Mouse (Mus musculus): Measurements from ENCODE around the gene Uxt.

The Uxt gene

DNA sequence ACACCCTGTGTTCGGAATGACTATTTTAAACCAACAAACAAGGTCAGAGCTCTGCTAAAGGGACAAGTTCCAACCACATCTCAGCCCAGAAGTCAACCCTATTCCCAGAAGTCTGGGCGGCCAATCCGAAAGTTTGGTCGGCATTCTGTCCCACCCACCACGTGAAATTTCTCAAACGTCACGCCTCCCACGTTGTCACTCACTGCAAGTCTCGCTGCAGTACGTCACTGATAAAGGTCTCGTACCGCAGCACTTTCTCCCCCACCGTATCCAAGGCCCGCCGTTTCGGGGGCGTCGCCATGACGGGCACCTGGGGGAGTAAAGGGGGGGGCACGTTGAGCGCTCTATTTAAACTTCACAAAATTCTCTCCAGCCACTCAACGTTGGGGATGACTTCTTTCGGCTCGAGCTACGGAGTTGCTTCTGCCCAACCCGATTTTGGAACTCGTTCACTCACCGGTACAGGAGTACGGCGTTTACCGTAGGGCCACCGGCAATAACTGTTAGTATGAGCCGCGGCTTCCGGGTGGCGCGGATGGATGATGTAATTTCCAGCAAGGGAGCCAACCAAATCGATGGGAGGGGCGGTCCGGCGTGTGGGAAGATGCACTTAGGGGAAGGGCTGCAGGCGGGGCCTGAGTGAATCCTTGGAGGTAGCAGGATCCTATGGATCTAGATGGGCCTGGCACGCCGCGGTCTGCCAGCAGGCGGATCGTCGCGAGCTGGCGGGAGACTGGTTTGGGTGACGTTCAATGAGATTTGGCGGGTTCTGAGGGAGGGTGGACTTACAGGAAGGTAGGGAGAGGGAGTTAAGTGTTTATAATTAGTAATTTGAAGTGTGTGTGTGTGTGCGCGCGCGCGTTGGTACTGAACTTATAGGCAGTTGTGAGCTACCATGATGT lies at the start of gene Uxt:
Uxt (minus strand) TSS at position 541 of the 902 bp plus-strand sequence.
- DNase-seq (ENCODE audit: low spot score in 2 of 2): peak; percentile 60 to 76

DNA sequence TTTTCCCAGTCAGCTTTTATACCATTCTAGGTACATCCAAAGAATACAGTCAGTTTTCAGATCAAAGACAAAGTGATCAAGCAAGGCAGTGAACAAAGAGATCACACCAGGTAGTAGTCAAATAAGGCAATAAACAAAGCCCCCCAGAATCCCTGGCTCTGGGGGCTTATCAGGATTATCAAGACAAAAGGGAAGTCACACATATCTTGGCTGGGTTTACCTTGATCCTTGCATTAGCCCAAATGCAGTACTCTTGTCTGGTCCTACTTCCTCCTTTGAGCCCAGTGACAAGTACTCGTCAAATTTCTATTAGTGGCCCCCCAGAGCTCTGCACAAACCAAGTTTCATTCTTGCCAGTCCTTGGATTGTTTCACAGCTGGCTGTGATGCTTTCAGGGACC lies 19.1 kb upstream of the Uxt start:
- DNase-seq (ENCODE audit: low spot score in 2 of 2): no peak

DNA sequence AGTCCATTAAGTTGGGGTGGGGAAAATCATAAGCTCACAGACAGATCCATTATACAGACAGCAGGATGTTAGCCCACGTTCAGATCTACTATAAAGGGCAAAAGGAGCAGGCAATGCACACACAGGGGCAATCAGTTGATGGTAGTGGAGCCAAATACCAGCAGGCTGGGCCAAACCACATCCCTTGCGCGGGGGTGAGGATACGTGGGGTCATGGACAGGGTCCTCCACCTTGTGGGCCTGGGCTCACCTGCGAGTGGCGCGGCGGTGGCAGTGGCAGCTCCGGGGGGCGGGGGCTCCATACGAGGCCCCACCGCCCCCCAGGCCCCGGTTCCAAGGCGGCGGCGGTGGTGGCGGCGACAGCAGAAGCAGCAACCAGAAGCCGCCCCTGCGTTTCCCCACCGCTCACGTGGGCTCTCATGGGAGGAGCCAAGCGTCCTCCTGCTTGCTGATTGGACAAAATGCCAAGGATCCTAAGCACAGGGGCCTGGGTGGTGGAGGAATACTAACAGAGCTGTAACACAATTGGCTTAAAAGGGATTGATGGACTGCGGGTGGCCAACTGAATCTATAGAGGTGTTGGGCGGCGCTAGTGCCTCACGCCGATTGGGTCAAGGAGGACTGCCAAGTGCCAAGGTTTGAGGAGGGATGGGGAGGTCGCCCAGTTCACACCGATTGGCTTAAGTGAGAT lies 11.5 kb downstream of the Uxt start, which contains the start of gene Elk1:
Elk1 (minus strand) TSS at position 418 of the 690 bp plus-strand sequence.
- DNase-seq (ENCODE audit: low spot score in 2 of 2): peak; percentile 54 to 70

DNA sequence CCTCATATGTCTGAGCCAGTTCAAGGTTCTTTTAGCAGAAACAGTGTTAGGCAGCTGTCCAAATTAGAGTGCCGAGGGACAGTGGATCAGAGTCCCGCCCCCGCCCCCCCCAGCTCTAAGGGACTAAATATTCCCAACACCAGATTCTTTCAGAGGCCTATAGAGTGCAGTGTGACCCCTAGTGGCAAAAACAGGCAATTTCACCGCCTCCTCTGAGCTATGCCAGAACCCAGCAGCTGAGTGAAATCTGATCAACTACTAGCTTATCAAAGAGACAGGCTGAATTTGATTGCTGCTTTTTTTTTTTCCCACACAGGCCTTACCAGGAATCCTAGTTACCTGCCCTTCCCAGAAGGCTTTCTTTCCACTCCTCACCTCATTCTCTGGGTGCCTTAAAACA lies 15.8 kb downstream of the Uxt start:
- DNase-seq (ENCODE audit: low spot score in 2 of 2): peak; percentile 11 to 18

DNA sequence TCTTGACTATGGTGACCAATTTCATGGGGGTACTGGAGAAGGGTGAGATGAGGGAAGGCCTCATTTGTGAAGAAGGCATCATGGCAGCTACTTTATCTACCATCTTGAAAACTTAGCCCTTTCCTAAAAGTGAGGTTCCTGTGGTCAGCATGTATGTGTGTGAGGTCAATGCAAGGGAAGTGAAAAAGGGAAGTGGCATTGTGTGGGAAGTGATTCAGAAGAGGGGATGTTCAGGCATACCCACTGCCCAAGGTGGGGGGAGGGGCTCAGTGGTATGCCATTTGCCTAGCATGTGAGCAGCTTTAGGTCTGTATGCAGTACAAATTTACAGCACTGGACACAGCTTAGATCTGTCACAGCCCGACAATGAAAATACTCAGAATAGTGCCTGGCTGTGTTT lies 29.9 kb downstream of the Uxt start:
- peak in 1 of 2 experiments; percentile 29 for DNase-seq (ENCODE audit: low spot score in 2 of 2)

DNA sequence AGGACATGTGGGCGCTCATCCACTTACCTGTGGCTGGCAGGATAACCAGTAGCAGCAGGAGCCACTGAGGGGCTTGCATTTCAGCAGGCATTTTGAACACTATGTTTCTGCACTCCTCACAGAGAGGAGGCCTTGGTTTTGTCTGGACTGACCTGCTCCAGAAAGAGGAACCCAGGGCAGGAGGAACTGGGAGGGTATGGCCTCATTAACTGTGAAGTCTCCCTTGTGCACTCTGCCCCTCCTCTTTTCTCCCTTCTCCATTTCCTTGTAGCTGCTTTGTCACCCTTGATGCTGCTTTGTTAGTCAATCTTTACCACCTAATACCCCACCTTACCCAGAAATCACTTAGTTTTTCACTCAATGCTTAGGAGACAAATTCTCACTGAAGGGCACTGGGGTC lies 30.5 kb downstream of the Uxt start, which contains the start of gene Cfp:
Cfp (minus strand) TSS at position 192 of the 400 bp plus-strand sequence.
- no peak for DNase-seq (ENCODE audit: low spot score in 2 of 2)

DNA sequence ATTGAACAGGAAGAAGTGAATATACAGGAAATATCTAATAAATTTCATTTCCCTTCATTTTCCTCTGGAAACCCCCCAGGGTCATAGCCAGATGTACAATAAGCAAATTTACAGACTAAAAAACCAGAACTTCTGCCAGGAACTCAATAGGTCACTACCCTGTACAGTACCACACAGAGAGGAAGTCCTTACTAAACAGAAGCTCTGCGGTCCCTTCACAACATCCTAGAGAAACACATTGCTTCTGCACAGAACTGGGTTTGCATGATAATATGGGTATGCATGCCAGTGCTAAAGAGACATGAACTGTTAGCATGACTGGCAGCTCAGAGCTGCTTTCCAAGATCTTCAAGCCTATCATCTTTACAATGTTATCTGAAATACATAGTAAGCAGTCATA lies 32.0 kb downstream of the Uxt start:
- no peak for DNase-seq (ENCODE audit: low spot score in 2 of 2)

DNA sequence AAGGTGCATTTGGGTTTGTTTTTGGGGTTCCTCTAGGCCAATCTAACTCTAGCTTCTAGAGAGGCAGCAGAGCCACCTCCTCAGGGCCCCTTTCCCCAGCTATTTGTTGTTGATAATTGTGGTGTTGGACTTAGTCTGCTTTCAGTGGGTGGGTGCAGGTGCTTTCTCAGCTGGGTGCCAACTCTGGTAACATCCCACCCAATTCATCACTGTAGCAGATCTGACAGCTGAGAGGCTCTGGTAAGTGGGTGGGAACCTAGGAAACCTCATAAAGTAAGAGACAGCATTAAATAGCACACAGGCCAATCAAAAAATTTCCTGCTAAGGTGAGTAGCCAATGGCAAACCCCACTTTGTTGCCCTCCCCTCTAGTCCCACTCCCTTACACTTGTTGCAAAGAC lies 36.8 kb downstream of the Uxt start:
- no peak for DNase-seq (ENCODE audit: low spot score in 2 of 2)

DNA sequence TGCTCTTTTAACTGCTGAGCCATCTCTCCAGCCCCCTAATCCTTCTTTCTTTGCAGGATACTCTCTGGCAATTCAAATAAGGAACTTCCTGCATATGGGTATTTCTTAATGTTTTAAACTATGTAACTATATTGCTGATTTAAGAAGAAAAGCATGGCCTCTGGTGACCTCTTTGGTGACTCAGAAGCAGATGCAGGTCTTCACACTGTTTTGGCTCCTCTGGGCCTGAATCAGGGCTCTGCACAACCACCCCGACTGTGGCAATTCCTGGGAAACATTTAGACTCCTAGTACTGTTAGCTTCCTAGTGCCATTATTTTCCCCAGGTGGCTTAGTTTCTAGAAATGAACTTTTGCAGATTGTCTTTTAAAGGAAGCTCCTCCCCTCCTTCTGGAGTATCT lies 38.3 kb downstream of the Uxt start:
- DNase-seq (ENCODE audit: low spot score in 2 of 2): no peak

DNA sequence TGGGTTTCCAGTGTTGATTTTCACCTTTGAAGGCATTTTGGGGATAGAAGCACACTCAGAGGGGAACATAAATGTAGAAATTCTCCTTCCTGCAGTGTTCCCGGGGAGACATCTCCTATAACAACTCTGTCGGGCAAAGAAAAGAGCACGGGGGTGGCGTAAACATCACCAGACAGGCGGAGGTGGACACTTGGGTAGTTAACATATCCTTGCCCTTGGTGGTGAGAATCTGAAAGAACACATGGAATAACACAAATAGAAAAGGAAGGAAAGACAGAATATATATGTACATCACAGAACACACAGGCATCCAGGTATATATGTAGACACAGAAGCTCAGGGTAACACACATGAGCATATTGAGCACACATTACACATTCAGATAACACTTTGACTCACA lies 40.5 kb downstream of the Uxt start:
- no peak for DNase-seq (ENCODE audit: low spot score in 2 of 2)

DNA sequence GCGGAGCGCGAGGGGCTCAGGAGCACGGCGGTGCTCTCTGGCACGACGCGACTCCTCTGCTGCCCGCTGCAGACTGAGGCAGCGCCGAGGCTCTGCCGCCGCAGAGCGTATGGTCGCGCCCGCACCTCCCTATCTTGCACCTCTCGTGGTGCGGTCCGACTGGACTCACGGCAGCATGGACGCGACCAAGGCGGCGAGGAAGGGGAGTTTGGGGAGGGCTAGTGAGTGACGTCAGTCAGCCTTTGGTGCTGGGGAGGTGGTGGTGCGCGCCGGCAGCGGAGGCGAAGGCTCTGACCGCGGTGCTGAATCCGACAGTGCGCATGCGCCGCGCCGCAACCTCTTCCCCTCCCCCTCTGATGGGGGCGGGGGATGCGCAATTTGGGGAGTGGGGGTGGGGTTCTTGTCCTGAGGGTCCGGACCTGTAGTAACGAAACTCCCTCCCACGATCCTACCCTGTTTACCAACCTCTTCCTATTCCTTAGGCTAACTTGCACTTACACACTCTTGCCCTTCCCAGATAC lies 40.9 kb downstream of the Uxt start, which contains the start of gene Syn1:
Syn1 (minus strand) TSS at position 161 of the 521 bp plus-strand sequence.
- peak; percentile 28 to 47 for DNase-seq (ENCODE audit: low spot score in 2 of 2)

DNA sequence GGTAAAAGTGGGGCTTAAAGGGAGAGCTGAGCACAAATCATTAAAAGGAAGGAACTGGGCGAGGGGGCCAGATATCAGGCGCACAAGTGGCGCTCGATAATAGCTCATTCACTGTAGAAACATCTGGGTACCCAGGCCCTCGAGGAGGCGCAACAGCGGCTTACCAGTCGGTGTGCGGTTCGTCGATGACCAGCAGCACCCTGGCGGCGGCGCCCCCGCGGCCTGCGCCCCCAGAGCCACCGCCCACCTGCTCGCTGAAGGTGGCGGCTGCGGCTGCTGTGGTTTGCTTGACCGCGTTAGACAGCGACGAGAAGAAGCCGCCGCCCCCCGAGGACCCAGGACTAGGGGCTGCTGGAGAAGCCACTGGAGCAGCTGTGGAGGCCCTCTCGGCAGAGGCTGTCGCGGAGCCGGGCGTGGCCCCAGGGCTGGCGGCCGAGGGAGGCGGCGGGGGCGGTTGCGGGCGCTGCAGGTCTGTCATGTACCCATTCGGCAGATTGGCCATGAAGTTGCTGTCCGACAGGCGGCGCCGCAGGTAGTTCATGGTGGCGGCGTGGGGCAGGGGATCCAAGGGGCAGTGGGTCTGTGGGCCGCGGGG lies 41.5 kb downstream of the Uxt start:
- DNase-seq (ENCODE audit: low spot score in 2 of 2): no peak

DNA sequence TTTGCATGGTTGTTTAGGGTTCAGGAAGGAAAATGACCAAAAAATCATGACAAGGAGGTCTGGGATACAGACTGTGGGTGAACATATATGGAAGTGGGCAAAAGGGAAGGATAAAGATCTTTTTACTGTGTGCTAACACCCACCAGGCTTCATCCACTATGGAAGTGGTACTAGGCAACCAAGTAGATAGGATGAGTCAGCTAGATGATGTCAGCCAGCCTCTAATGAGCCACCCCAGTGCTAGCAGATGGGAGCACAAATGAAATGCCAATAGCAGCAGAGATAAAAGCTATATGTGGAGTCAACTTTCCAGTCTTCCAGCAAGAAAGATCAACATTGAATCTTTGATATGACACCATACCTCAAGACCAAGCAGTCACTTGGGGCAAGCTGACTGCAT lies 46.7 kb downstream of the Uxt start:
- DNase-seq (ENCODE audit: low spot score in 2 of 2): no peak

DNA sequence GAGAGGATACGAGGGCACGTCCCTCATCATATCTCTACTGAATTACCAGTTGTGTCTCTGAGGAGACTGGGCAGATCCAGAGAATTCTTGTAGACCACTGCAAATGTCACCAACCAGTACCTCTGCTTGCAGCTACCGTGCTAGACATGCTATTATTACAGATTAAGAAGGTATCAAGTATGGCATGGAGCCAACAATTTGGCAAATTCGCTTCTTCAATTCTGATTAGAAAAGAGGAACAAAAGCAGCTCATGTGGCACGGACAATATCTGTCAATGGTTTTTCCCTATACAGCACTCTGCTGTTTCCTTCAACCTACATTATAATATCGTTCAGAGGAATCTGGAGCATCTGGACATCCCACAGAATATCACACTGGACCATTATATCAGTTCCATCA lies 48.1 kb downstream of the Uxt start:
- no peak for DNase-seq (ENCODE audit: low spot score in 2 of 2)

DNA sequence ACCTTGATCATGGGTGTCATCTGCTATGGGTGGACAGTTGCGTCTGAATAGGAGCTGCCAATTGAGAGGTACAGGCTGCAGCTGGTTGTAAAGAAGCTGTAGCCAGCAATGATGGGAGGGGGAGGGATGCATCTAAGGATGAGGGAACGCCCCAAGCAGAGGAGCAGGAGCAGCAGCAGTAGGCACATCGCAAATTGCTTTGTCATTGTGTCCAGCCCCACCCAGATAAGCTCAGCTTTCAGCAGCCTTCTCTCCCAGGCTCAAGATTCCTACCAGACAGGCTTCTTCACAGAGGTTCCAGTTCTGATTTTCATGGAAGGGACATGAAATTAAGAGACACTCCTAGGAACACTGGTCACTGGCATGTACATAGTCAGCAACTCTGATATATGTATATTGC lies 51.7 kb downstream of the Uxt start:
- DNase-seq (ENCODE audit: low spot score in 2 of 2): no peak

Data from spleen, postnatal 14 days (tissue).